Mouse (Mus musculus): ENCODE results near the gene Otof.
A peak's percentile ranks its signal among the peaks of the same experiment; 100 is the strongest.

Otof gene

GRCm38 (mm10) chr5:30423572-30424244, 38.0 kb downstream of the Otof start:
- DNase-seq (ENCODE audit: low read depth, low spot score): peak; percentile 48

GRCm38 (mm10) chr5:30423121-30423520, 38.6 kb downstream of the Otof start:
- DNase-seq (ENCODE audit: low read depth, low spot score): no peak

GRCm38 (mm10) chr5:30416665-30417064, 45.1 kb downstream of the Otof start:
- DNase-seq (ENCODE audit: low read depth, low spot score): no peak

GRCm38 (mm10) chr5:30415876-30416275, 45.9 kb downstream of the Otof start:
- DNase-seq (ENCODE audit: low read depth, low spot score): no peak

GRCm38 (mm10) chr5:30415381-30415780, 46.4 kb downstream of the Otof start:
- no peak for DNase-seq (ENCODE audit: low read depth, low spot score)

- no peak for DNase-seq (ENCODE audit: low read depth, low spot score)
These were observed 50.2 kb downstream of the Otof start for GRCm38 (mm10) chr5:30411524-30411923.

GRCm38 (mm10) chr5:30406876-30407275, 54.9 kb downstream of the Otof start:
- no peak for DNase-seq (ENCODE audit: low read depth, low spot score)

GRCm38 (mm10) chr5:30401165-30401564, 60.6 kb downstream of the Otof start:
- DNase-seq (ENCODE audit: low read depth, low spot score): no peak

GRCm38 (mm10) chr5:30400521-30400920, 61.2 kb downstream of the Otof start:
- no peak for DNase-seq (ENCODE audit: low read depth, low spot score)

- DNase-seq (ENCODE audit: low read depth, low spot score): peak; percentile 57
These were observed 70.3 kb downstream of the Otof start for GRCm38 (mm10) chr5:30391473-30391872.

GRCm38 (mm10) chr5:30389836-30390235, 71.9 kb downstream of the Otof start:
- DNase-seq (ENCODE audit: low read depth, low spot score): no peak

GRCm38 (mm10) chr5:30387726-30388125, 74.0 kb downstream of the Otof start:
- DNase-seq (ENCODE audit: low read depth, low spot score): no peak

GRCm38 (mm10) chr5:30382876-30383275, 78.9 kb downstream of the Otof start:
- no peak for DNase-seq (ENCODE audit: low read depth, low spot score)

- no peak for DNase-seq (ENCODE audit: low read depth, low spot score)
These were observed 92.3 kb downstream of the Otof start for GRCm38 (mm10) chr5:30369426-30369825.

GRCm38 (mm10) chr5:30367405-30367804, 94.3 kb downstream of the Otof start:
- DNase-seq (ENCODE audit: low read depth, low spot score): no peak

- DNase-seq (ENCODE audit: low read depth, low spot score): no peak
These were observed 103.2 kb downstream of the Otof start for GRCm38 (mm10) chr5:30358436-30359099.

GRCm38 (mm10) chr5:30356647-30357046, 105.1 kb downstream of the Otof start:
- DNase-seq (ENCODE audit: low read depth, low spot score): no peak

GRCm38 (mm10) chr5:30355559-30356159, 106.1 kb downstream of the Otof start:
- no peak for DNase-seq (ENCODE audit: low read depth, low spot score)

- no peak for DNase-seq (ENCODE audit: low read depth, low spot score)
These were observed 106.6 kb downstream of the Otof start for GRCm38 (mm10) chr5:30355114-30355513.

- DNase-seq (ENCODE audit: low read depth, low spot score): no peak
These were observed 108.1 kb downstream of the Otof start for GRCm38 (mm10) chr5:30353605-30354004.

- no peak for DNase-seq (ENCODE audit: low read depth, low spot score)
These were observed 117.8 kb downstream of the Otof start for GRCm38 (mm10) chr5:30343886-30344285.

GRCm38 (mm10) chr5:30343107-30343506, 118.6 kb downstream of the Otof start:
- peak; percentile 46 for DNase-seq (ENCODE audit: low read depth, low spot score)

- no peak for DNase-seq (ENCODE audit: low read depth, low spot score)
These were observed 119.1 kb downstream of the Otof start for GRCm38 (mm10) chr5:30342601-30343015.

Measured in WW6 (cell line).